Mouse (Mus musculus) heart, embryonic 12.5 days (tissue): ENCODE data around the gene Ptprz1. TPM values are rescaled to one million over a fixed set of nuclear protein-coding genes. Genes with fewer than 3 reads are reported as not detected.

ENCODE experiments used
- ATAC-seq: fragments of 200-750 bp; cut with Nextera tagmentation; 2 replicates; pipeline ENCODE4 v1.8.0; 2017; ENCODE audit warnings: moderate TSS enrichment, moderate library complexity; ENCODE audit not compliant: insufficient number of reproducible peaks, low FRiP score
- H3K27ac ChIP-seq: fragments of 300-500 bp; sonication (generic); 2 replicates; pipeline ENCODE4 v1.5.1; 2016; ENCODE audit warnings: mild to moderate bottlenecking, moderate library complexity; ENCODE audit not compliant: poor library complexity, severe bottlenecking
- H3K27me3 ChIP-seq: fragments of 300-500 bp; sonication (generic); replicated peaks from 2 replicates; pipeline ENCODE4 v1.6.1; 2016; ENCODE audit warnings: mild to moderate bottlenecking, moderate library complexity
- H3K36me3 ChIP-seq: fragments of 300-500 bp; sonication (generic); 2 replicates; pipeline ENCODE4 v1.6.1; 2016; ENCODE audit warnings: mild to moderate bottlenecking, moderate library complexity
- H3K4me1 ChIP-seq: fragments of 300-500 bp; sonication (generic); replicated peaks from 2 replicates; pipeline ENCODE4 v1.6.1; 2016; ENCODE audit warnings: mild to moderate bottlenecking
- H3K4me2 ChIP-seq: fragments of 300-500 bp; sonication (generic); 2 replicates; pipeline ENCODE4 v1.6.1; 2016; ENCODE audit warnings: mild to moderate bottlenecking, moderate library complexity
- H3K4me3 ChIP-seq: fragments of 300-500 bp; sonication (generic); 2 replicates; pipeline ENCODE4 v1.5.1; 2016; ENCODE audit warnings: mild to moderate bottlenecking
- H3K9ac ChIP-seq: fragments of 300-500 bp; sonication (generic); 2 replicates; pipeline ENCODE4 v1.6.1; 2016; ENCODE audit warnings: mild to moderate bottlenecking, moderate library complexity
- H3K9me3 ChIP-seq: fragments of 300-500 bp; sonication (generic); replicated peaks from 2 replicates; pipeline ENCODE4 v1.6.1; 2016; ENCODE audit warnings: mild to moderate bottlenecking, moderate library complexity
- WGBS: fragments of 180-500 bp; shearing (Covaris S2); methylation state at CpG from one replicate; pipeline ENCODE4 v1.1.7; 2016; 5-methylcytosine and 5-hydroxymethylcytosine counted together
- polyA plus RNA-seq: library from polyadenylated mRNA; unstranded; fragments of >200 nt; fragmentation: Nextera tagmentation; extraction: Ambion mirVana; gene quantifications from 2 replicates; pipeline ENCODE4 v1.2.1, GENCODE M21; 2016

Gene Ptprz1
- 0.71 and 1.1 TPM in 2 replicates for polyA plus RNA-seq

DNA sequence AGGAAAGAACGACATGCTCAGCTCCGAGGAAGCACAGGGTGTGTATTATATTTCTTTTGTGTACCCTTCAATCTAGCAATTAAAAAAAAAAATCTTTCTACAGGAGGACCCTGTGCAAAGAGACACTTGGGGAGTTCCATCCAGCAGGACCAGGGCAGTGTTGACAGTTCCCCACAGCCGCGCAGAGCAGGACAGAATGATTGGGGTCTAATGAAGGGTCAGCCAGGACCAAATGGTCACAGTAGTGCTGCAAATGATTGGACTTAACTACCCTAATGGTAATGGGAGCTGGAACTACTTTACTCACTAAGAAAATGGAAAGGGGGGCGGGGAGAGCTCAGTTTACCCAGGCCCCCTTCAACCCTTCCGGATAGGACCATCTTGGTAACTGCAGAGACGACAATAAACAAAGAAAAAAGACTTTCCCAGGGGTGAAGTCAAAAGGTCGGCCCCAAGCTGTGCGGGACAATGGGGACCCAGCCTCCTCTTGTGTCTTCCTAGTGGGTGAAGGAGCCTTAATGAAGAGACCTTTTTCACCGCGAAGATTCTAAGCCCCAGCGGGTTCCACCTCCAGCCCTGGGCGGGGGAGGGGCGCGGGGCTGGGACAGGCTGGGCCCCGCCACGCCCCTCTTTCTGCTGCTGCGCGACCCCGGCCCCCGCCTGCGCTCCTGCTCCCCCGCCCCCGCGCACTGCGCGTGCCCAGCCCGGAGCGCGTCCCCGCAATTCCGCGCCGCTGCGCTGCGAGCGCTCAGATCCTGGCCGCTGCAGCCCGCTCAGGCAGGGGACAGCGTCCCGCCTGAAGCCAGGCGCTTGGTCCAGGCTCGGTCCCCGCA, at the start of gene Ptprz1:
TSS of gene Ptprz1 (plus strand) at position 722 of the 833 bp plus-strand sequence.
- Histone ChIP-seq H3K4me3 (peak within 1 kb of the TSS; percentile 76), H3K9me3 (no peaks in the 10 kb centered on the region), H3K4me1 (no peaks in the 10 kb centered on the region; the same call in 1 of the 2 replicates), H3K36me3 (no peaks in the 10 kb centered on the region), H3K27me3 (peaks cover 14% of the 10 kb centered on the region), H3K4me2 (peak within 1 kb of the TSS; percentile 100), H3K9ac (peak within 1 kb of the TSS; percentile 72), H3K27ac (no peak within 1 kb of the TSS)
- ATAC-seq: peak; percentile 89
- 1% methylated on average over 37 of the region's 44 CpGs for WGBS

DNA sequence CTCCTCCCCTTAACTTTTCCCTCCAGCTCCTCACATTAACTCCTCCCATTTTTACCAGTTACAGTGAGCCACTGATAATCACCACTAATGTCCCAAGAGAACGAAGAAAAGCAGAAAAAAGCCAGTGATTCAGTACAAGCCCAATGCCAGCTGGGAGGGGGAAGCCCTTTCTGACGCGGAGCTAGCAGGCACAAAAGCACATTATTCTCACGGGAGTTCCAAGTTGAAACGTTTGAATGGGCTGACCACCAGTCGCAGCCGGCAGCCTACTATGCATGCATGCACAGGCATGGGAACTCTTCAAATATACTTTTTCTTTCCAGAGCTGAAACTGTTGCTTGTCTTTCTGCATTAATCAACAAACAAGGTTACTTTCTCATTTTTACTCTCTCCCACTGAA, 41.7 kb upstream of the Ptprz1 start:
- H3K27me3 ChIP-seq: no peaks in the 10 kb centered on the region
- no peaks in the 10 kb centered on the region for H3K4me1 ChIP-seq
- no peak overlapping the region for H3K27ac ChIP-seq
- H3K4me2 ChIP-seq: no peak overlapping the region
- no peak overlapping the region for H3K4me3 ChIP-seq
- no peaks in the 10 kb centered on the region for H3K36me3 ChIP-seq
- H3K9me3 ChIP-seq: no peaks in the 10 kb centered on the region
- ATAC-seq: no peak
- no peak overlapping the region for H3K9ac ChIP-seq
- 56% methylated on average over 7 of the region's 7 CpGs for WGBS

DNA sequence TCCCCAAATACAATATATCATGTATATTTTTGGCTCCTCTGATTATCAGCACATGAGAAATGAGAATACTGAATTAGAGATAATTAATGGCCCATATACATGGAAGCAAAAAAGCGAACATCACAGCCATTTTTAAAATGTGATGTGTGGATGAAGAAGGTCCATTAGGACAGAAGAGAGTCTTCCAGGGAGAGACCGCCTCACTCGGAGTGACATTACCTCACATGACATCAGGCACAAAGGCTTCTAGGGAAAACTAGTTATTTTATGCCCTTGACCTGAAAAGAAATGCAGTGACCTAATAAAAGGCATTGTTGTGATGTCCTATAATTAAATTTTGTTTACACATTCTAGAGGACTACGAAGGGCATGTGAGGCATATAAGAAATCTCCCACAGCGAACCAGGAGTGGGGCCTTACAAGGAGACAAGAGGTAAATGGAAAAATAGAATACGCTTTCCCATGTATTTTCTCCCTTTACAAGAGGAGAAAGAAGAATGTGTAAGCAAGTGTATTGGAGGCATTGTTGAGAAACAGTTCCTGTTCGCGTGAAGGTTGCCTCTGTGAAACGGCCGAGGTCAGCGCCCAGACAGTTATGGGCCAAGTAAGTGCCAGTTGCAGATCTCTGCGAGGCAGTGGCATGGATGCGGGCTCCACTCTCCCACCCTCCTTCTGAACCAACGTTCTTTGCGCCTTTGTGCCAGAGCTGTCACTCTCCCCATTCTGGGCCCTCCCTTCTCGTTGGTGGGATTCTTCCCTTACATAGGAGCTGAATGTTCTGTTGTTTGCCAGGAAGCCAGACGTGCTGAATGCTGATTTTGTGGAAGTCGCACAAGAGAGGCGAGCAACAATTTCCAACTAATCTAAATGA, 41.0 kb upstream of the Ptprz1 start:
- Histone ChIP-seq H3K27me3 (no peaks in the 10 kb centered on the region), H3K4me3 (no peak overlapping the region), H3K9me3 (no peaks in the 10 kb centered on the region), H3K4me1 (no peaks in the 10 kb centered on the region), H3K9ac (no peak overlapping the region), H3K4me2 (no peak overlapping the region), H3K27ac (no peak overlapping the region), H3K36me3 (no peaks in the 10 kb centered on the region)
- no peak for ATAC-seq
- 76% methylated on average over 19 of the region's 19 CpGs for WGBS

DNA sequence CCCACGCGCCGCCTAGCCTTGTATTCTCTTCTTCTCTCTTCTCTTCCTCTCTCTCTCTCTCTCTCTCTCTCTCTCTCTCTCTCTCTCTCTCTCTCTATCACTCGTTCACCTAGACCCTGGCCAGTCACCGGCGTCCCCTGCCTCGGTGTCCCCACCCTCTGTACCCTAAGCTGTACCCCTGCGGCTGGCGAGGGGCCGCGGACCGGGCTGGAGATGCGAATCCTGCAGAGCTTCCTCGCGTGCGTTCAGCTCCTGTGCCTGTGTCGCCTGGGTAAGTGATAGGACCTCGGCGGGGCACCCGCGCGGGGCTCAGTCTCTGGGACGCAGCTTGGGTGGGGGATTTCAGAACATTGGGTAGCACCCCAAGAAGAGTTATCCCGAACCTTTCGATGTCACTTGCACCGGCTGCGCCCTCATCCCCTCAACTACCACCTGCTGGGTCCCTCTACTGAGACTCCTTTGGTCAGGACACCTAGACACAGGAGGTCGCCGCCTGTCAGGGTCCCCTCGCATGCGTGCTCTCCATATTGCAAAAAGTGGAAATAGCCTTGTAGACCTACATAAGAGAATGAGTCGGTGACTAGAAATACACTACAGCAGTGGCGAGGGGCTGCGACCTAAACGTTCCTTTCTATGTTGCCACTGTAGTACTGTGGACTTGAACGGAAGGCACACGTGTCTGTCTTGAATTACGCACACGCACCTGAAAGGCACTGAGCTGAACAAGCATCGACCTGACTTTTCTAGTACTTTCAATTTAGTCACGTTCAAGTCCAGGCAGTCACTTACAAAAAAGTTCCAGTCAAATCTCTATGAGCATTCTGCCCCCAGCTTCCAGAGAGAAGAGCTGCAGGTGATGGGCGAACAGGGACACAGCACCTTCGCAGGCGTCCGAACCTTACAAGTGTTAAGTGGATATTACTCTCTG, 576 bp downstream of the Ptprz1 start:
- peak overlapping the region; percentile 100 for H3K4me2 ChIP-seq
- peaks cover 14% of the 10 kb centered on the region for H3K27me3 ChIP-seq
- H3K27ac ChIP-seq: no peak overlapping the region
- no peaks in the 10 kb centered on the region for H3K36me3 ChIP-seq
- peak overlapping the region; percentile 72 for H3K9ac ChIP-seq
- no peaks in the 10 kb centered on the region; the same call in 1 of the 2 replicates for H3K4me1 ChIP-seq
- peak; percentile 51; the same call in 1 of the 2 replicates for ATAC-seq
- WGBS: 2% methylated on average over 45 of the region's 45 CpGs
- no peaks in the 10 kb centered on the region for H3K9me3 ChIP-seq
- peak overlapping the region; percentile 76 for H3K4me3 ChIP-seq

DNA sequence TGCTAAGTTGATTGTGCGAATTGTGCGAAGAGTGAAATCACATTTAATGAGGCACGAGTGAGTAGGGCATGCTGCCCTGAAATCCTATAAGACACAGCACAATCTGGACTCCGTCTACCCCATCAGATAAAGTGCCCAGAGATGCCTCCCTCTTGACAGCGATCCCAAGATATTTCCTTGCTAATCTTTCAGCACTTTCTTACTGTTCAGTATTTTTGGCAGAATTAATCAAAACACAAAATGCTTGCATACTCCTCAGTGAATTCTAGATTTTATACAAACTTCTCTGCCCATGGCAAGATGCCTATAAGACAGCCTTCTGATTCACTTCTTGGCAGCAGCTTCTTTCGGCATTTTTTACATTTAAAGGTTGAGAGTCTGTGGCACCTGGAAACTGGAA, 12.7 kb downstream of the Ptprz1 start:
- H3K4me3 ChIP-seq: no peak overlapping the region
- H3K27ac ChIP-seq: no peak overlapping the region
- WGBS: 81% methylated on average over 6 of the region's 6 CpGs
- no peak for ATAC-seq
- H3K9me3 ChIP-seq: no peaks in the 10 kb centered on the region
- no peaks in the 10 kb centered on the region for H3K27me3 ChIP-seq
- H3K4me2 ChIP-seq: no peak overlapping the region
- H3K9ac ChIP-seq: no peak overlapping the region
- no peaks in the 10 kb centered on the region for H3K36me3 ChIP-seq
- no peaks in the 10 kb centered on the region for H3K4me1 ChIP-seq

DNA sequence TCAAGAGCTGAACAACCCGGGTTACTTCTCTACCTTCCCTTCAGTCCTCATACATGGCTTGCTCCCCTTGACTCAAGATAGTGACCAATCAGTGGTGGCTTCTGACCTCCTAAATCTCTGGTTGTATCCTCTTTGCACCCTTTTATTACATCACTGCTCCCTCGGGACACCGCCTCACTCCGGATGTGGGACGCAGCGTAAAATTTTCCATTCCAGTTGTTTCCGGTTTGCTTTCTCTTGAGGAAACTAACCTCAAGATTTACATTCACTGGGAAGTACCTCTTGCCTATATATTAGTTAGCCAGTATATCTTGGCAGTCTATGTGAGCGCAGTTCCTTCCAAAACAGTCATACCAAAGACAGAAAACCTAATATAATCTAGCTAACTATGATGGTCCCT, 14.0 kb downstream of the Ptprz1 start:
- ATAC-seq: no peak
- no peak overlapping the region for H3K4me2 ChIP-seq
- H3K4me3 ChIP-seq: no peak overlapping the region
- H3K9me3 ChIP-seq: no peaks in the 10 kb centered on the region
- H3K9ac ChIP-seq: no peak overlapping the region
- 89% methylated on average over 8 of the region's 8 CpGs for WGBS
- no peaks in the 10 kb centered on the region for H3K27me3 ChIP-seq
- no peak overlapping the region for H3K27ac ChIP-seq
- H3K36me3 ChIP-seq: no peaks in the 10 kb centered on the region
- no peaks in the 10 kb centered on the region for H3K4me1 ChIP-seq

DNA sequence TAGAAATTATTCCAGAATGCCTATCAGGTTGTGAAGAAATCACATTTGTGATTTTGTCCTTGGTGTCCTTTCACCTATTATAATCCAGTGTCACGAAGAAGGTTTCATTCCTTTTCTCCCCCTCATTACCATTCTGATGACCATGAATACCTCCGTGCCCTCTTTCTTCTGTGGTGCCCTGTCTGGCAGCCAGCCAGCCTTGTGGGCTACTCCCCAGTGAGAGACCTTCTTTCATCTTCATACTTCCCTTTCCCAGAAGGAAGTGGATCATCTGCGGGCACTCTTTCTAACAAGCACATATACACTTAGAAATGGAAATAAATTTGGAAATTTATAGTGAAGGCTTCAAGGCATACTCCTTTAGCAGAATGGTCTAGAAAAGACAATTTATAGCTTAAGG, 26.7 kb downstream of the Ptprz1 start:
- no peaks in the 10 kb centered on the region for H3K36me3 ChIP-seq
- no peak for ATAC-seq
- no peak overlapping the region for H3K9ac ChIP-seq
- WGBS: 73% methylated on average over 3 of the region's 3 CpGs
- H3K4me3 ChIP-seq: no peak overlapping the region
- no peaks in the 10 kb centered on the region for H3K27me3 ChIP-seq
- no peak overlapping the region for H3K27ac ChIP-seq
- no peak overlapping the region for H3K4me2 ChIP-seq
- no peaks in the 10 kb centered on the region for H3K4me1 ChIP-seq
- H3K9me3 ChIP-seq: no peaks in the 10 kb centered on the region

DNA sequence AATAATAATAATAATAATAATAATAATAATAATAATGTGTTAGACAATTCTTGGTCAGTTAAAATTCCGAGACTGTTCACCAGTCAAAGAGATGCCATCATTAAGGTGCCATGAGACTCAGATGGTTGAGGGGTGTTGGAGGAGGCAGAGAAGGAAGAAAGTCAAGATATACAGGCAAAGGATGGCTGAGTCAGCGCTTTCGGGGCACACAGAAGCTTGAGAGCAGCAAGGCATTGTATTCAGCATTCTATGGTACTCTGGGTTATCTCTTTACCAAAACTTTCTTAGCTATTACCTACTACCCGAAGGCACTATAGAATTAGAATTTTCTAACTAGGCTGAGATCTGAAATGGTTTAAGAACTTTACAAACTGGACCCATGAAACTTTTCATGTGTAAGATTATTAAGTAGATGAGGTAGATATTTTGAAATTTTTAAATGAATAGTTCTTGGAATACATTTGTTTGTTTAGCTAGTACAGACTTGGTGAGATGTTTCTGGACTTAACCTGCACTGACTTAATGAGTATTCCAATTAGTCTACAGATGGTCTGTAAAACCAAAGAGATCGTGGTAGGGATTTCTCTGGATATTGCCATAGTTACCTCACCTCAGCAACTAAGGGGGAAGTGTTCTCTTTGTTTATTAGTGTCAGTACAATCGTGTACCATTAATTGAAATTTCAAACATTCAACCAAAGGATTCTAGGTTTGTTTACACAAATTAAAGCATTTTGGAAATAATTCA, 33.4 kb downstream of the Ptprz1 start:
- H3K4me1 ChIP-seq: no peaks in the 10 kb centered on the region
- no peaks in the 10 kb centered on the region for H3K9me3 ChIP-seq
- H3K27ac ChIP-seq: no peak overlapping the region
- H3K9ac ChIP-seq: no peak overlapping the region
- WGBS: 76% methylated on average over 6 of the region's 6 CpGs
- no peak overlapping the region for H3K4me2 ChIP-seq
- H3K36me3 ChIP-seq: no peaks in the 10 kb centered on the region
- no peaks in the 10 kb centered on the region for H3K27me3 ChIP-seq
- no peak overlapping the region for H3K4me3 ChIP-seq
- no peak for ATAC-seq

DNA sequence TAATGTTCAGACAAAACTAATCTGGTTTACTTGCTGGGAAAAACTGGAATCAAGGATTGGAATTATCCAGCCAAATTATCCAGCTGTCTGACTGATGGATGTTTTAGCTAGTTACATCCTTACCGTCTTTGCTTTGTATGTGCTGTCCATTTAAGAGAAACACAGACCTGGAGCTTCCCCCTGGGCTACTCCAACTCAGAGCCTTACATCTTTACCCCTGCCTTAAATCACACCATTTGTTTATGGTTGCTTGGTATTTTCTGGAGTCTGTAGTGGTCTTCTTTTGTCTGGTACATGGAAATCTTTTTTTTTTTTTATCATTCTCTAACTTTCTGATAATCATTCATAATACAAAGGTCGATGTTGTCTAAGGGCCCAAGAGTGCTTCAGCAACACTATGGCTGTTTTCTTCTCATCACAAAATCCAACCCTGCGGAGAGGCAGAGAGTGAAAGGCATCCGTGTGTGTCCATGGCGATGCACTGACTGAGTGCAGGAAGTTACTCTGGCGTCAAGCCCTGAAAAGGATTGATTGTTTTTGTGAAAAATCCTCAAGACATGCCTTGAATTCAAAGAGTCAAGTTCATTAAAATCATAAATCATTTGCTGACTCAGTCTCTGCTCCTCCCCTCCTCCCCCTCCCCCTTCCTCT, 34.1 kb downstream of the Ptprz1 start:
- Histone ChIP-seq H3K4me1 (no peaks in the 10 kb centered on the region), H3K36me3 (no peaks in the 10 kb centered on the region), H3K27ac (no peak overlapping the region), H3K9me3 (no peaks in the 10 kb centered on the region), H3K27me3 (no peaks in the 10 kb centered on the region), H3K4me2 (no peak overlapping the region), H3K9ac (no peak overlapping the region), H3K4me3 (no peak overlapping the region)
- 75% methylated on average over 6 of the region's 6 CpGs for WGBS
- no peak for ATAC-seq

DNA sequence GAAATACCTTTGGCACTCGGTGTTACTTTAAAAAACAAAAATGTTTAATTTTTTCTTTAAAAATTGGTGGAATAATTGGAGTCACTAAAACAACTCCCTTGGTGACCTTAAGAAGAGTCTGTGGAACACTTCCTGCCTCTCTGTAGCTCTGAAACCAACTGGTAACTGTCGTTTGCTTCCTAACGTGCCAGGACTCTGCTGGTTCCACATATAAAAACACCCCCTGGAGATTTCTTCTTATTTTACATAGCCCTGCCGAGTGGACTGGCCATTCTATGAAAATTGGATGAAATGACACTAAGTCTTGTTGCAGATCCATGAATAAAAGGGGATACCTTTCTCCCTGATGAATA, 34.6 kb downstream of the Ptprz1 start:
- no peak overlapping the region for H3K27ac ChIP-seq
- H3K4me1 ChIP-seq: no peaks in the 10 kb centered on the region
- no peak overlapping the region for H3K4me2 ChIP-seq
- no peaks in the 10 kb centered on the region for H3K36me3 ChIP-seq
- no peak for ATAC-seq
- no peak overlapping the region for H3K4me3 ChIP-seq
- H3K9me3 ChIP-seq: no peaks in the 10 kb centered on the region
- H3K27me3 ChIP-seq: no peaks in the 10 kb centered on the region
- WGBS: 57% methylated on average over 4 of the region's 4 CpGs
- H3K9ac ChIP-seq: no peak overlapping the region
